Mouse (Mus musculus) liver, embryonic 16.5 days (tissue): Measurements from ENCODE around the gene Amh. TPM values are rescaled to one million over a fixed set of nuclear protein-coding genes. Genes with fewer than 3 reads are reported as not detected.

Experiments used
- ATAC-seq: fragments of 200-750 bp; cut with Nextera tagmentation; 2 replicates; pipeline ENCODE4 v1.8.0; 2017; ENCODE audit warnings: low read depth, mild to moderate bottlenecking, moderate number of reproducible peaks, moderate library complexity
- H3K27ac ChIP-seq: fragments of 300-500 bp; sonication (generic); 2 replicates; pipeline ENCODE4 v1.5.1; 2014; ENCODE audit warnings: mild to moderate bottlenecking, low read length
- H3K27me3 ChIP-seq: fragments of 300-500 bp; sonication (generic); 2 replicates; pipeline ENCODE4 v1.6.1; 2014; ENCODE audit warnings: low read depth, low read length, mixed read lengths; ENCODE audit not compliant: control insufficient read depth, insufficient read depth
- H3K36me3 ChIP-seq: fragments of 300-500 bp; sonication (generic); 2 replicates; pipeline ENCODE4 v1.6.1; 2014; ENCODE audit warnings: mild to moderate bottlenecking; ENCODE audit not compliant: control insufficient read depth, insufficient read depth
- H3K4me1 ChIP-seq: fragments of 300-500 bp; sonication (generic); 2 replicates; pipeline ENCODE4 v1.6.1; 2014; ENCODE audit warnings: low read depth, low read length, mixed read lengths; ENCODE audit not compliant: control insufficient read depth
- H3K4me2 ChIP-seq: fragments of 300-500 bp; sonication (generic); 2 replicates; pipeline ENCODE4 v1.6.1; 2014; ENCODE audit warnings: low read depth, low read length, mixed read lengths
- H3K4me3 ChIP-seq: fragments of 300-500 bp; sonication (generic); 2 replicates; pipeline ENCODE4 v1.5.1; 2014; ENCODE audit warnings: low read depth, mild to moderate bottlenecking, low read length
- H3K9ac ChIP-seq: fragments of 300-500 bp; sonication (generic); 2 replicates; pipeline ENCODE4 v1.6.1; 2014; ENCODE audit warnings: low read depth, low read length
- H3K9me3 ChIP-seq: fragments of 300-500 bp; sonication (generic); replicated peaks from 2 replicates; pipeline ENCODE4 v1.6.1; 2016; ENCODE audit warnings: low read length; ENCODE audit not compliant: control insufficient read depth
- WGBS: fragments of 180-500 bp; shearing (Covaris S2); extraction: QIAGEN DNeasy Blood & Tissue Kit; methylation state at CpG from one replicate; pipeline ENCODE4 v1.1.7; 2014; ENCODE audit not compliant: insufficient replicate concordance; 5-methylcytosine and 5-hydroxymethylcytosine counted together
- polyA plus RNA-seq: library from polyadenylated mRNA; unstranded; fragments of >200 nt; fragmentation: Nextera tagmentation; extraction: Ambion mirVana; gene quantifications from 2 replicates; pipeline ENCODE4 v1.2.1, GENCODE M21; 2015

The Amh gene
- polyA plus RNA-seq, 1 experiment from 2014 or later, result 0.08 TPM

DNA sequence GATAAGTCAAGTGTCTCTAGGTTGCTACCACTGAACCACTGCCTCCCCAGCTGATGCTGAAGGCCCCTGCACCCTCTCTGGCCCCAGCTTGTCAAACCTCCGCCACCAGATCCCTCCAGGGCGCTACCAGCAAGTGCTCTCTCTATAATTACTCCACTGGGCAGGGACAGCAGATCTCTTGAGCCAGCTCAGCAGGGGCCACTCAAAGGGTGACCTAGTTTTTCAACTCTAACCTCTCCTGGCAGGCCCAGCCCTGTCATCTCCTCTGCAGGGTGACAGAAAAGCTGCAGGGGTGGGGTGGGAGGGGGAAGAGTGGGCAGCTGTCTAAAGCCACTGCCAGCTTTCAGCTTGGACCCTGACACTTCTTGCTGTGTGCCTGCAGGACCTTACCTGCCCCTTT lies 32.8 kb downstream of the Amh start:
- Histone ChIP-seq H3K4me1 (peaks cover 4% of the 10 kb centered on the region; the same call in 1 of the 2 replicates), H3K36me3 (no peaks in the 10 kb centered on the region), H3K9me3 (no peaks in the 10 kb centered on the region), H3K9ac (no peak overlapping the region), H3K27ac (no peak overlapping the region), H3K4me3 (no peak overlapping the region), H3K27me3 (peaks cover 69% of the 10 kb centered on the region), H3K4me2 (no peak overlapping the region)
- 25% methylated on average over 2 of the region's 2 CpGs for WGBS
- ATAC-seq, result no peak

- peaks cover 4% of the 10 kb centered on the region; the same call in 1 of the 2 replicates for H3K4me1 ChIP-seq
- no peak overlapping the region for H3K4me3 ChIP-seq
- 46% methylated on average over 2 of the region's 2 CpGs for whole genome bisulfite sequencing
- H3K27me3 ChIP-seq, result peaks cover 73% of the 10 kb centered on the region
- no peaks in the 10 kb centered on the region for H3K36me3 ChIP-seq
- ATAC-seq, result no peak
- H3K9me3 ChIP-seq, result no peaks in the 10 kb centered on the region
- no peak overlapping the region for H3K27ac ChIP-seq
- no peak overlapping the region for H3K4me2 ChIP-seq
- H3K9ac ChIP-seq, result no peak overlapping the region
These were observed 33.4 kb downstream of the Amh start for GRCm38 (mm10) chr10:80838346-80838912.

DNA sequence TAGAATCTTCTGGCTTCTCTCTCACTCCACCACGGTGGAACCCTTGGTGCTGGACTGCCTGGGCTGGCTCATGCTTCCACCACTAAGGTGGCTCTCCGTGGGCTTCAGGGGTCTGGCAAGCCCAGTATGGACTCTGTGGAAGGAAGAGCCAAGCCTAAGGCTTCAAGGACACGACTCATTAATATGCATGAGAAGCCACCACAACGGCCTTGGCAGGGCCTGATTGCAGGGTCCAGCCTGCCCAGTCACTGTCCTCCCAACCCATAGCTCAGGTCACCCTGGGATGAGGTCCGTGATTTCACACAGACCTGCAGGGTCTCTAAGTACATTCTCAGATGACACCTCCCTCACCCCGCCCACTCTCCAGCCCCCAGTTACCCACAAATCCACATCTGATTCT lies 34.8 kb downstream of the Amh start:
- peaks cover 73% of the 10 kb centered on the region for H3K27me3 ChIP-seq
- WGBS, result 48% methylated on average over 6 of the region's 6 CpGs
- no peak overlapping the region for H3K27ac ChIP-seq
- no peaks in the 10 kb centered on the region for H3K9me3 ChIP-seq
- peaks cover 7% of the 10 kb centered on the region; the same call in 1 of the 2 replicates for H3K4me1 ChIP-seq
- H3K36me3 ChIP-seq, result no peaks in the 10 kb centered on the region
- no peak for ATAC-seq
- H3K9ac ChIP-seq, result no peak overlapping the region
- H3K4me2 ChIP-seq, result no peak overlapping the region
- H3K4me3 ChIP-seq, result no peak overlapping the region

DNA sequence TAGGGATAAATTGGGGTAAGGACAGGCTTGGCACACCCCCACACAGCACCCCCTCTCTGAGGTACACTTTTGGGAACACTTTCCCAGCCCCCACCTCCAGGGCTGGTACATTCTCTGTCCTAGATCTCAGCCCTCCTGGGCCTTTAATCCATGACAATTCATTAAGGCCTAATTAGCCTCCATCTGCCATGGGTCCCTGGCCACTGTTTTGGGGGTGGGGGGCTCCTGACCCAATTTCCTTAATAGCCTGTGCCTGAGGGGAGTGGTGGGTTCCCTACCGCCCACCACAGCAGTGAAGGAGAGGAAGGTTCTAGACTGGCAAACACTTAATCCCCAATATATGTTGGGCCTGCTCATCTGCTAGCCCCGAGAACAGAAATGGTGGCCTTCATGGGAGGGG lies 36.6 kb downstream of the Amh start:
- H3K27me3 ChIP-seq, result peaks cover 67% of the 10 kb centered on the region

GRCm38 (mm10) chr10:80842334-80842733 lies 37.3 kb downstream of the Amh start:
- Histone ChIP-seq H3K27ac (no peak overlapping the region), H3K27me3 (peaks cover 60% of the 10 kb centered on the region), H3K4me1 (peaks cover 3% of the 10 kb centered on the region; the same call in 1 of the 2 replicates), H3K9ac (no peak overlapping the region), H3K4me3 (no peak overlapping the region), H3K36me3 (no peaks in the 10 kb centered on the region), H3K4me2 (no peak overlapping the region), H3K9me3 (no peaks in the 10 kb centered on the region)
- WGBS, result 71% methylated on average over 15 of the region's 15 CpGs
- no peak for ATAC-seq

More for the DNA sequence above, 36.6 kb downstream of the Amh start:
- no peak overlapping the region for H3K4me2 ChIP-seq
- no peak overlapping the region for H3K9ac ChIP-seq
- no peak for ATAC-seq
- H3K4me3 ChIP-seq, result no peak overlapping the region
- 62% methylated on average over 2 of the region's 2 CpGs for WGBS
- H3K9me3 ChIP-seq, result no peaks in the 10 kb centered on the region
- peaks cover 7% of the 10 kb centered on the region; the same call in 1 of the 2 replicates for H3K4me1 ChIP-seq
- H3K36me3 ChIP-seq, result no peaks in the 10 kb centered on the region
- H3K27ac ChIP-seq, result no peak overlapping the region

- Histone ChIP-seq H3K4me2 (peak overlapping the region; percentile 35; the same call in 1 of the 2 replicates), H3K4me3 (peak overlapping the region; percentile 21; the same call in 1 of the 2 replicates), H3K27me3 (peaks cover 55% of the 10 kb centered on the region), H3K9ac (no peak overlapping the region), H3K36me3 (no peaks in the 10 kb centered on the region), H3K9me3 (no peaks in the 10 kb centered on the region), H3K27ac (no peak overlapping the region), H3K4me1 (peaks cover 6% of the 10 kb centered on the region)
- 13% methylated on average over 32 of the region's 32 CpGs for WGBS
- no peak for ATAC-seq
These were observed 38.3 kb downstream of the Amh start for GRCm38 (mm10) chr10:80843087-80843930.

- Histone ChIP-seq H3K36me3 (no peaks in the 10 kb centered on the region), H3K9ac (no peak within 1 kb of the TSS), H3K4me3 (peak within 1 kb of the TSS; percentile 21; the same call in 1 of the 2 replicates), H3K27me3 (peaks cover 55% of the 10 kb centered on the region), H3K27ac (no peak within 1 kb of the TSS), H3K4me2 (peak within 1 kb of the TSS; percentile 35; the same call in 1 of the 2 replicates), H3K9me3 (no peaks in the 10 kb centered on the region), H3K4me1 (peaks cover 11% of the 10 kb centered on the region)
- ATAC-seq, result no peak
- 5% methylated on average over 42 of the region's 51 CpGs for WGBS
These were observed 39.0 kb downstream of the Amh start, which contains the start of gene Lingo3 for GRCm38 (mm10) chr10:80843931-80844547. TSS of gene Lingo3 (minus strand) at chr10:80844039.

DNA sequence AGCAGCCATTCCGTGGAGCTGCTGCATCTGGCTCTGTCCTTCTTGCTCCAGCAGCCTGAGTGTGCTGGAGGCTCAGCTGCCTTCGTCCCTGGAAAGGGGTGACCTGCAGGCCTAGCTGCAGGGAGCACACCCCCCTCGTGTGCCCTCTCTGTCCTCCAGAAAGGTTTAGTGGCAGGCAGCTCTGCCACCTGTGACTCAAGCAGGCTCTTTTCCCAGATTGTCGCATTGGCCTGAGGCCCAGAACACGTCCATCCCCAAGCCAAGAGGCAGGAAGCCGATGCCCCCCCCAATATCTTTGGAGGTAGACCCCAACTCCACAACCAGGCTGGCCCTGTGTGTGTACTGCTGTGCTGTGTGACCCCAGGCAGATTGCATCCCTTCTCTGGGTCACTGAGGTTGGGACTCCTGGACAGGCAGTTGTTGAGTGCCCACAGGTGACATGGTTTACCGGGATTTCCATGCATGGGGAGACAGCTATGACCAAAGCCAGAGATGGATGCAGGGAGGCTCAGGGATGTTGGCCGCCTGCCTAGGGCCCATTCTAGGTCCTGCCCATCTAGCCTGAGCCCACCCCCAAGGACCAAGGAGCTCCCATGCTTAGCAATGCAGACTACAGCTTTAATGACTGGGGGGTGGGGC lies 40.1 kb downstream of the Amh start:
- Histone ChIP-seq H3K9ac (no peak overlapping the region), H3K9me3 (no peaks in the 10 kb centered on the region), H3K4me1 (peaks cover 11% of the 10 kb centered on the region), H3K27me3 (peaks cover 55% of the 10 kb centered on the region), H3K27ac (no peak overlapping the region), H3K4me3 (no peak overlapping the region), H3K4me2 (no peak overlapping the region), H3K36me3 (no peaks in the 10 kb centered on the region)
- no peak for ATAC-seq
- 54% methylated on average over 8 of the region's 8 CpGs for WGBS
